Mouse (Mus musculus) intestine, embryonic 15.5 days (tissue): Measurements from ENCODE around the gene 1500011B03Rik. TPM values are rescaled to one million over a fixed set of nuclear protein-coding genes. Genes with fewer than 3 reads are reported as not detected.

ENCODE experiments used
- ATAC-seq: fragments of 200-750 bp; cut with Nextera tagmentation; 2 replicates; pipeline ENCODE4 v1.8.0; 2017; ENCODE audit warnings: moderate TSS enrichment, moderate library complexity
- H3K27ac ChIP-seq: fragments of 300-500 bp; sonication (generic); 2 replicates; pipeline ENCODE4 v1.5.1; 2015; ENCODE audit warnings: mild to moderate bottlenecking, inconsistent platforms
- H3K27me3 ChIP-seq: fragments of 300-500 bp; sonication (generic); replicated peaks from 2 replicates; pipeline ENCODE4 v1.6.1; 2015; ENCODE audit warnings: inconsistent platforms
- H3K36me3 ChIP-seq: fragments of 300-500 bp; sonication (generic); 2 replicates; pipeline ENCODE4 v1.6.1; 2015; ENCODE audit warnings: inconsistent platforms
- H3K4me1 ChIP-seq: fragments of 300-500 bp; sonication (generic); replicated peaks from 2 replicates; pipeline ENCODE4 v1.6.1; 2015; ENCODE audit warnings: inconsistent platforms
- H3K4me2 ChIP-seq: fragments of 300-500 bp; sonication (generic); replicated peaks from 2 replicates; pipeline ENCODE4 v1.6.1; 2015; ENCODE audit warnings: mild to moderate bottlenecking, inconsistent platforms
- H3K4me3 ChIP-seq: fragments of 300-500 bp; sonication (generic); replicated peaks from 2 replicates; pipeline ENCODE4 v1.5.1; 2015; ENCODE audit warnings: inconsistent platforms
- H3K9ac ChIP-seq: fragments of 300-500 bp; sonication (generic); 2 replicates; pipeline ENCODE4 v1.6.1; 2015; ENCODE audit warnings: inconsistent platforms
- H3K9me3 ChIP-seq: fragments of 300-500 bp; sonication (generic); 2 replicates; pipeline ENCODE4 v1.6.1; 2016; ENCODE audit warnings: inconsistent platforms
- WGBS: fragments of 180-500 bp; shearing (Covaris S2); methylation state at CpG from one replicate; pipeline ENCODE4 v1.1.7; 2015; 5-methylcytosine and 5-hydroxymethylcytosine counted together
- polyA plus RNA-seq: library from polyadenylated mRNA; unstranded; fragments of >200 nt; fragmentation: Nextera tagmentation; extraction: Ambion mirVana; gene quantifications from 2 replicates; pipeline ENCODE4 v1.2.1, GENCODE M21; 2015

1500011B03Rik gene
- polyA plus RNA-seq, 1 experiment from 2014 or later, result 69.4 TPM

- H3K27me3 ChIP-seq, result no peaks in the 10 kb centered on the region
- WGBS, result 74% methylated on average over 9 of the region's 9 CpGs
- no peak overlapping the region for H3K4me3 ChIP-seq
- no peak overlapping the region for H3K9ac ChIP-seq
- ATAC-seq, result no peak
- H3K9me3 ChIP-seq, result no peaks in the 10 kb centered on the region
- peaks cover 12% of the 10 kb centered on the region; the same call in 1 of the 2 replicates for H3K36me3 ChIP-seq
- peaks cover 6% of the 10 kb centered on the region; the same call in 1 of the 2 replicates for H3K4me1 ChIP-seq
- no peak overlapping the region for H3K4me2 ChIP-seq
- no peak overlapping the region for H3K27ac ChIP-seq
These were observed 27.6 kb downstream of the 1500011B03Rik start for GRCm38 (mm10) chr5:114795653-114796052.

- H3K4me3 ChIP-seq, result no peak overlapping the region
- 56% methylated on average over 9 of the region's 9 CpGs for WGBS
- no peaks in the 10 kb centered on the region for H3K27me3 ChIP-seq
- no peak overlapping the region for H3K9ac ChIP-seq
- no peak overlapping the region for H3K4me2 ChIP-seq
- H3K4me1 ChIP-seq, result peaks cover 6% of the 10 kb centered on the region; the same call in 1 of the 2 replicates
- ATAC-seq, result no peak
- no peak overlapping the region for H3K27ac ChIP-seq
- H3K36me3 ChIP-seq, result peaks cover 9% of the 10 kb centered on the region; the same call in 1 of the 2 replicates
- no peaks in the 10 kb centered on the region for H3K9me3 ChIP-seq
These were observed 28.0 kb downstream of the 1500011B03Rik start for GRCm38 (mm10) chr5:114795231-114795630.

GRCm38 (mm10) chr5:114794609-114795008, 28.7 kb downstream of the 1500011B03Rik start:
- WGBS, result 71% methylated on average over 4 of the region's 4 CpGs
- H3K9ac ChIP-seq, result no peak overlapping the region

GRCm38 (mm10) chr5:114793317-114793716, 30.0 kb downstream of the 1500011B03Rik start:
- ATAC-seq, result no peak
- no peak overlapping the region for H3K27ac ChIP-seq
- peaks cover 9% of the 10 kb centered on the region; the same call in 1 of the 2 replicates for H3K36me3 ChIP-seq
- peaks cover 6% of the 10 kb centered on the region; the same call in 1 of the 2 replicates for H3K4me1 ChIP-seq
- no peaks in the 10 kb centered on the region for H3K27me3 ChIP-seq
- no peak overlapping the region for H3K4me3 ChIP-seq
- H3K9me3 ChIP-seq, result no peaks in the 10 kb centered on the region
- WGBS, result 67% methylated on average over 7 of the region's 7 CpGs
- H3K4me2 ChIP-seq, result no peak overlapping the region
- H3K9ac ChIP-seq, result no peak overlapping the region

More at GRCm38 (mm10) chr5:114794609-114795008, 28.7 kb downstream of the 1500011B03Rik start:
- Histone ChIP-seq H3K4me1 (peaks cover 6% of the 10 kb centered on the region; the same call in 1 of the 2 replicates), H3K27ac (no peak overlapping the region), H3K27me3 (no peaks in the 10 kb centered on the region), H3K4me3 (no peak overlapping the region), H3K4me2 (no peak overlapping the region), H3K9me3 (no peaks in the 10 kb centered on the region), H3K36me3 (peaks cover 9% of the 10 kb centered on the region; the same call in 1 of the 2 replicates)
- ATAC-seq, result no peak

- no peak for ATAC-seq
- 79% methylated on average over 5 of the region's 5 CpGs for WGBS
- H3K27ac ChIP-seq, result no peak overlapping the region
These were observed 38.1 kb downstream of the 1500011B03Rik start for GRCm38 (mm10) chr5:114785196-114785595.

GRCm38 (mm10) chr5:114784622-114785165, 38.6 kb downstream of the 1500011B03Rik start:
- Histone ChIP-seq H3K27ac (no peak overlapping the region), H3K4me3 (no peak overlapping the region), H3K9me3 (no peaks in the 10 kb centered on the region), H3K9ac (no peak overlapping the region), H3K36me3 (peaks cover 9% of the 10 kb centered on the region), H3K4me1 (peaks cover 5% of the 10 kb centered on the region; the same call in 1 of the 2 replicates), H3K4me2 (no peak overlapping the region), H3K27me3 (no peaks in the 10 kb centered on the region)
- peak; percentile 81 for ATAC-seq
- WGBS, result 58% methylated on average over 16 of the region's 16 CpGs

More at GRCm38 (mm10) chr5:114785196-114785595, 38.1 kb downstream of the 1500011B03Rik start:
- no peak overlapping the region for H3K4me3 ChIP-seq
- no peak overlapping the region for H3K4me2 ChIP-seq
- no peaks in the 10 kb centered on the region for H3K9me3 ChIP-seq
- peaks cover 9% of the 10 kb centered on the region for H3K36me3 ChIP-seq
- no peaks in the 10 kb centered on the region for H3K27me3 ChIP-seq
- H3K4me1 ChIP-seq, result peaks cover 5% of the 10 kb centered on the region; the same call in 1 of the 2 replicates
- H3K9ac ChIP-seq, result no peak overlapping the region

- no peaks in the 10 kb centered on the region for H3K27me3 ChIP-seq
- H3K9me3 ChIP-seq, result no peaks in the 10 kb centered on the region
- H3K9ac ChIP-seq, result no peak overlapping the region
- H3K27ac ChIP-seq, result no peak overlapping the region
- H3K4me3 ChIP-seq, result no peak overlapping the region
- H3K4me1 ChIP-seq, result peaks cover 5% of the 10 kb centered on the region; the same call in 1 of the 2 replicates
- no peak overlapping the region for H3K4me2 ChIP-seq
- H3K36me3 ChIP-seq, result peaks cover 9% of the 10 kb centered on the region
- no peak for ATAC-seq
- 88% methylated on average over 12 of the region's 12 CpGs for WGBS
These were observed 39.7 kb downstream of the 1500011B03Rik start for GRCm38 (mm10) chr5:114783405-114784163.

- no peak overlapping the region for H3K27ac ChIP-seq
- H3K36me3 ChIP-seq, result peaks cover 7% of the 10 kb centered on the region
- ATAC-seq, result no peak
- H3K4me3 ChIP-seq, result no peak overlapping the region
- H3K27me3 ChIP-seq, result no peaks in the 10 kb centered on the region
- H3K9ac ChIP-seq, result no peak overlapping the region
- WGBS, result 78% methylated on average over 9 of the region's 9 CpGs
- no peak overlapping the region for H3K4me2 ChIP-seq
- no peaks in the 10 kb centered on the region for H3K9me3 ChIP-seq
- H3K4me1 ChIP-seq, result peaks cover 5% of the 10 kb centered on the region; the same call in 1 of the 2 replicates
These were observed 40.3 kb downstream of the 1500011B03Rik start for GRCm38 (mm10) chr5:114782991-114783390.

- Histone ChIP-seq H3K9me3 (no peaks in the 10 kb centered on the region), H3K27me3 (no peaks in the 10 kb centered on the region), H3K4me1 (peaks cover 7% of the 10 kb centered on the region), H3K4me2 (no peak overlapping the region), H3K36me3 (no peaks in the 10 kb centered on the region; the same call in 1 of the 2 replicates), H3K27ac (no peak overlapping the region), H3K4me3 (no peak overlapping the region), H3K9ac (no peak overlapping the region)
- no peak for ATAC-seq
- WGBS, result 81% methylated on average over 7 of the region's 7 CpGs
These were observed 42.4 kb downstream of the 1500011B03Rik start for GRCm38 (mm10) chr5:114780912-114781311.

GRCm38 (mm10) chr5:114779956-114780489, 43.2 kb downstream of the 1500011B03Rik start:
- Histone ChIP-seq H3K27me3 (no peaks in the 10 kb centered on the region), H3K27ac (no peak overlapping the region), H3K36me3 (no peaks in the 10 kb centered on the region), H3K9ac (no peak overlapping the region), H3K9me3 (no peaks in the 10 kb centered on the region), H3K4me2 (no peak overlapping the region), H3K4me3 (no peak overlapping the region), H3K4me1 (peaks cover 7% of the 10 kb centered on the region)
- ATAC-seq, result no peak
- 78% methylated on average over 7 of the region's 7 CpGs for WGBS

GRCm38 (mm10) chr5:114776174-114776573, 47.1 kb downstream of the 1500011B03Rik start:
- no peaks in the 10 kb centered on the region for H3K36me3 ChIP-seq
- peak overlapping the region; percentile 84 for H3K4me2 ChIP-seq
- peak overlapping the region; percentile 92; the same call in 1 of the 2 replicates for H3K9ac ChIP-seq
- no peak overlapping the region for H3K27ac ChIP-seq
- H3K9me3 ChIP-seq, result no peaks in the 10 kb centered on the region
- peaks cover 6% of the 10 kb centered on the region; the same call in 1 of the 2 replicates for H3K4me1 ChIP-seq
- 70% methylated on average over 7 of the region's 7 CpGs for WGBS
- H3K27me3 ChIP-seq, result no peaks in the 10 kb centered on the region
- H3K4me3 ChIP-seq, result peak overlapping the region; percentile 99; the same call in 1 of the 2 replicates
- no peak for ATAC-seq
